Mouse (Mus musculus) heart, embryonic 11.5 days (tissue): ENCODE results near the gene Iqcd. TPM values are rescaled to one million over a fixed set of nuclear protein-coding genes. Genes with fewer than 3 reads are reported as not detected.

Experiments
- ATAC-seq: fragments of 200-750 bp; cut with Nextera tagmentation; replicated peaks from 2 replicates; pipeline ENCODE4 v1.8.0; 2017; ENCODE audit warnings: moderate library complexity; ENCODE audit not compliant: insufficient number of reproducible peaks, low FRiP score, low TSS enrichment
- H3K27ac ChIP-seq: fragments of 300-500 bp; sonication (generic); 2 replicates; pipeline ENCODE4 v1.5.1; 2014; ENCODE audit warnings: mild to moderate bottlenecking, low read depth, low read length
- H3K27me3 ChIP-seq: fragments of 300-500 bp; sonication (generic); 2 replicates; pipeline ENCODE4 v1.6.1; 2014; ENCODE audit warnings: mild to moderate bottlenecking, low read length, mixed read lengths; ENCODE audit not compliant: control insufficient read depth, insufficient read depth
- H3K36me3 ChIP-seq: fragments of 300-500 bp; sonication (generic); 2 replicates; pipeline ENCODE4 v1.6.1; 2014; ENCODE audit warnings: mild to moderate bottlenecking, low read length, moderate library complexity, mixed read lengths; ENCODE audit not compliant: control insufficient read depth, insufficient read depth
- H3K4me1 ChIP-seq: fragments of 300-500 bp; sonication (generic); 2 replicates; pipeline ENCODE4 v1.6.1; 2014; ENCODE audit warnings: low read length; ENCODE audit not compliant: control insufficient read depth, insufficient read depth
- H3K4me2 ChIP-seq: fragments of 300-500 bp; sonication (generic); 2 replicates; pipeline ENCODE4 v1.6.1; 2014; ENCODE audit warnings: mild to moderate bottlenecking, moderate library complexity
- H3K4me3 ChIP-seq: fragments of 300-500 bp; sonication (generic); 2 replicates; pipeline ENCODE4 v1.5.1; 2014; ENCODE audit warnings: low read depth, low read length
- H3K9ac ChIP-seq: fragments of 300-500 bp; sonication (generic); 2 replicates; pipeline ENCODE4 v1.6.1; 2014; ENCODE audit warnings: mild to moderate bottlenecking, low read depth, low read length, moderate library complexity
- H3K9me3 ChIP-seq: fragments of 300-500 bp; sonication (generic); replicated peaks from 2 replicates; pipeline ENCODE4 v1.6.1; 2016; ENCODE audit warnings: low read length; ENCODE audit not compliant: control insufficient read depth
- WGBS: fragments of 180-500 bp; shearing (Covaris S2); extraction: QIAGEN DNeasy Blood & Tissue Kit; methylation state at CpG from one replicate; pipeline ENCODE4 v1.1.7; 2014; ENCODE audit not compliant: insufficient replicate concordance; 5-methylcytosine and 5-hydroxymethylcytosine counted together
- polyA plus RNA-seq: library from polyadenylated mRNA; unstranded; fragments of >200 nt; fragmentation: Nextera tagmentation; extraction: Ambion mirVana; gene quantifications from 2 replicates; pipeline ENCODE4 v1.2.1, GENCODE M21; 2014

Iqcd gene
- polyA plus RNA-seq, 1 experiment from 2014 or later = 0.54 TPM

- H3K27me3 ChIP-seq = no peaks in the 10 kb centered on the region
- H3K36me3 ChIP-seq = peaks cover 5% of the 10 kb centered on the region; the same call in 1 of the 2 replicates
- peaks cover 39% of the 10 kb centered on the region for H3K4me1 ChIP-seq
- H3K4me2 ChIP-seq = peak overlapping the region; percentile 40; the same call in 1 of the 2 replicates
- no peak overlapping the region for H3K4me3 ChIP-seq
- whole genome bisulfite sequencing = 20% methylated on average over 16 of the region's 16 CpGs
- 0 out of 2 replicates have a peak overlapping the region, but pooled peaks have one; percentile 5 for H3K9ac ChIP-seq
- 0 out of 2 replicates have a peak overlapping the region, but pooled peaks have one; percentile 29 for H3K27ac ChIP-seq
- ATAC-seq = no peak; the same call in 1 of the 2 replicates
- H3K9me3 ChIP-seq = no peaks in the 10 kb centered on the region
Measured at GRCm38 (mm10) chr5:120560616-120561311, 28.1 kb upstream of the Iqcd start.

- no peaks in the 10 kb centered on the region for H3K27me3 ChIP-seq
- 41% methylated on average over 28 of the region's 28 CpGs for WGBS
- peaks cover 63% of the 10 kb centered on the region for H3K4me1 ChIP-seq
- no peaks in the 10 kb centered on the region for H3K36me3 ChIP-seq
- no peak overlapping the region for H3K4me3 ChIP-seq
- ATAC-seq = peak; percentile 75
- H3K9ac ChIP-seq = peak overlapping the region; percentile 43; the same call in 1 of the 2 replicates
- peak overlapping the region; percentile 77 for H3K27ac ChIP-seq
- H3K9me3 ChIP-seq = no peaks in the 10 kb centered on the region
- 0 out of 2 replicates have a peak overlapping the region, but pooled peaks have one; percentile 2 for H3K4me2 ChIP-seq
Measured at GRCm38 (mm10) chr5:120562956-120563913, 25.6 kb upstream of the Iqcd start.

GRCm38 (mm10) chr5:120563914-120564311 lies 24.9 kb upstream of the Iqcd start:
- no peak for ATAC-seq
- no peak overlapping the region for H3K9ac ChIP-seq
- peak overlapping the region; percentile 77 for H3K27ac ChIP-seq
- no peak overlapping the region for H3K4me3 ChIP-seq
- no peaks in the 10 kb centered on the region for H3K27me3 ChIP-seq
- 37% methylated on average over 4 of the region's 4 CpGs for WGBS
- H3K9me3 ChIP-seq = no peaks in the 10 kb centered on the region
- no peaks in the 10 kb centered on the region for H3K36me3 ChIP-seq
- peaks cover 62% of the 10 kb centered on the region for H3K4me1 ChIP-seq
- H3K4me2 ChIP-seq = no peak overlapping the region

- H3K36me3 ChIP-seq = no peaks in the 10 kb centered on the region
- peak overlapping the region; percentile 28; the same call in 1 of the 2 replicates for H3K9ac ChIP-seq
- peaks cover 65% of the 10 kb centered on the region for H3K4me1 ChIP-seq
- H3K4me2 ChIP-seq = no peak overlapping the region
- no peaks in the 10 kb centered on the region for H3K27me3 ChIP-seq
- no peak overlapping the region for H3K4me3 ChIP-seq
- ATAC-seq = no peak
- no peaks in the 10 kb centered on the region for H3K9me3 ChIP-seq
- H3K27ac ChIP-seq = peak overlapping the region; percentile 51
- WGBS = 64% methylated on average over 15 of the region's 15 CpGs
Measured at GRCm38 (mm10) chr5:120565171-120565905, 23.5 kb upstream of the Iqcd start.

GRCm38 (mm10) chr5:120566101-120566500 lies 22.7 kb upstream of the Iqcd start:
- ATAC-seq = no peak
- no peaks in the 10 kb centered on the region for H3K27me3 ChIP-seq
- peaks cover 64% of the 10 kb centered on the region for H3K4me1 ChIP-seq
- 71% methylated on average over 5 of the region's 5 CpGs for WGBS
- H3K9ac ChIP-seq = peak overlapping the region; percentile 28; the same call in 1 of the 2 replicates
- H3K27ac ChIP-seq = peak overlapping the region; percentile 51
- no peaks in the 10 kb centered on the region for H3K36me3 ChIP-seq
- H3K9me3 ChIP-seq = no peaks in the 10 kb centered on the region
- no peak overlapping the region for H3K4me2 ChIP-seq
- no peak overlapping the region for H3K4me3 ChIP-seq

- H3K9ac ChIP-seq = no peak overlapping the region; the same call in 1 of the 2 replicates
- H3K4me1 ChIP-seq = peaks cover 67% of the 10 kb centered on the region
- H3K4me3 ChIP-seq = no peak overlapping the region
- H3K27ac ChIP-seq = no peak overlapping the region
- no peak for ATAC-seq
- no peak overlapping the region for H3K4me2 ChIP-seq
- no peaks in the 10 kb centered on the region for H3K9me3 ChIP-seq
- no peaks in the 10 kb centered on the region for H3K27me3 ChIP-seq
- H3K36me3 ChIP-seq = no peaks in the 10 kb centered on the region
- 52% methylated on average over 9 of the region's 9 CpGs for WGBS
Measured at GRCm38 (mm10) chr5:120566681-120567252, 22.0 kb upstream of the Iqcd start.

GRCm38 (mm10) chr5:120567253-120567701 lies 21.5 kb upstream of the Iqcd start:
- no peak for ATAC-seq
- no peaks in the 10 kb centered on the region for H3K36me3 ChIP-seq
- 39% methylated on average over 21 of the region's 21 CpGs for WGBS
- 0 out of 2 replicates have a peak overlapping the region, but pooled peaks have one; percentile 22 for H3K27ac ChIP-seq
- no peak overlapping the region for H3K4me3 ChIP-seq
- H3K9me3 ChIP-seq = no peaks in the 10 kb centered on the region
- no peaks in the 10 kb centered on the region for H3K27me3 ChIP-seq
- H3K4me2 ChIP-seq = no peak overlapping the region
- H3K4me1 ChIP-seq = peaks cover 67% of the 10 kb centered on the region
- H3K9ac ChIP-seq = no peak overlapping the region; the same call in 1 of the 2 replicates
